Mouse (Mus musculus): Measurements from ENCODE around the gene Sstr3.

Gene Sstr3

DNA sequence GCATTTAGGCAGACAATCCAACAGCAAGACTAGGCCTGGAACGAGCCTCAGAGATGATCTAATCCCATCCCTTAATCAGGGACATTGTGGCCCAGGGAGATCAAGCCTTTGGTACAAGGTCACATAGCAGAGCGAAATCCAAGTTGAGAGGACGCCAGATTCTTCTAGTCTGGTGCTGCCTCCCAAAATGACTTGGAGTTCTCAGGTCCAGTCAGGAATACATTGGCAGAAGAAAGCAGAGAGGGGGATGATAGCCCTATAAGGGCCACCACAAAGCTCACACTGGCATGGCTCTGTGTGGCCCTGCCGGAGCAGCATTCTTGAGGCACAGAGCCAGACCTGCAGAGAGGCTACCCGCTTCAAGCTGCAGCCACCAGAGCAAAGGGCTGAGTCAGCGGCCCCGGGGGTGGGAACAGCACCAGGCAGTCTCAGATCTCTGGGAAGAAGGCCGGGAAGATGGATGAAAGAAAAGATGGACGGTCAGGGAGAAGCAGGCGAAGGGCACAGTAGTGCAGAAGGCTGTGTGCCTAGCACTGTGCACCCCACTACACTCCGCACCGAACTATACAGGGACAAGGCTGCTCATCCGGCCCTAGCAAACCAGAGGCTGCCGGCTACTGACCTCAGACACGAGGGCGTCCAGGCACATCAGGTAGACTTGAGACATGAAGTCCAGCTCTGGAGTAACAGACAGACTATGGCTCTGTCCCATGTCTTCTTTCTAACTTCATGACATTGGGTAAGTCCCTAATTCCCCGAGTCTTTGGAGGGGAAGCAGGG, 13.6 kb downstream of the Sstr3 start, which contains the start of gene C1qtnf6:
TSS of gene C1qtnf6 (minus strand) at position 746 of the 780 bp plus-strand sequence.
- DNase-seq (ENCODE audit: low spot score in 2 of 2): no peak

- no peak for DNase-seq (ENCODE audit: low spot score in 2 of 2)
These were observed 14.3 kb downstream of the Sstr3 start for GRCm38 (mm10) chr15:78530141-78530540.

- peak; percentile 57 to 67 for DNase-seq (ENCODE audit: low spot score in 2 of 2)
These were observed 15.0 kb downstream of the Sstr3 start for GRCm38 (mm10) chr15:78529428-78529990.

- no peak for DNase-seq (ENCODE audit: low spot score in 2 of 2)
These were observed 15.6 kb downstream of the Sstr3 start for GRCm38 (mm10) chr15:78528726-78529411.

DNA sequence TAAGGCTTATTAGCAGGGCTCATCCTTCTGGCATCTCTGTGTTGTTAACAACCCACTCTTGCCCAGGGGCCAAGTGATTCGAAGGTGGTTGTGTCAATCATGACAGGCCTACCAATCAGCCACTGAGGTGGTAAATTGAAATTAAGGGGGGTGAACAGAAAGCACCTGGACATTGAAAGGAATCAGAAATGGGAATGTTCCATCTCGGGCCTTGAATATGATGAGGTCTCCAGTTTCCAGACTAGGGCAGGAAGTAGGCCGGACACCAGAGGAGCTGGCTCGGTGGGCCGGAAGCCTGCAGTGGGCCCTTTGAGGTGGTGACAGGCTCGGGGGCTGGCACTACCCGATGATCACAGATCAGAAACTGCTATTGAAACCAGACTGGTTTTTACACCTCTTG, 16.5 kb downstream of the Sstr3 start:
- no peak for DNase-seq (ENCODE audit: low spot score in 2 of 2)

- no peak for DNase-seq (ENCODE audit: low spot score in 2 of 2)
These were observed 20.3 kb downstream of the Sstr3 start for GRCm38 (mm10) chr15:78524163-78524562.

DNA sequence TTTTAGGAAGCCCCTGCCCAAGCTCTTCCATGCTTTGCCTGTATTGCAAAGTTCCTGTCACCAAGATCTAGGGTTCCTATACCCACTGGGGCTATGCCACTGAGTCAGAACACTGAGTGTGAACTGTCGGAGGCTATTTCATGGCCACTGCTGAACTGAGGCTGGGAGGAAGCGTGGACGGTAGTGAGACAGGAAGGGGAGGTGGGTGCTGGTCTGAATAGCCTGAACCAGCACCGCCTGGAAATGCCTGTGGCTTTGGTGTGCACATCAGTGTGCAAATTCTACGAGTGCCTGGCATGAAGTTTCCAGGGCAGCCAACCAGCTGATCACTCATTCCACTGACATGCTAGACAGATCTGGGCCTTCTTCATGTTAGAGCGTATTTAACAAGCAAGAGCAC, 22.6 kb downstream of the Sstr3 start:
- DNase-seq (ENCODE audit: low spot score in 2 of 2): no peak

GRCm38 (mm10) chr15:78521331-78521730, 23.2 kb downstream of the Sstr3 start:
- no peak for DNase-seq (ENCODE audit: low spot score in 2 of 2)

- no peak for DNase-seq (ENCODE audit: low spot score in 2 of 2)
These were observed 24.3 kb downstream of the Sstr3 start for GRCm38 (mm10) chr15:78520112-78520715.

DNA sequence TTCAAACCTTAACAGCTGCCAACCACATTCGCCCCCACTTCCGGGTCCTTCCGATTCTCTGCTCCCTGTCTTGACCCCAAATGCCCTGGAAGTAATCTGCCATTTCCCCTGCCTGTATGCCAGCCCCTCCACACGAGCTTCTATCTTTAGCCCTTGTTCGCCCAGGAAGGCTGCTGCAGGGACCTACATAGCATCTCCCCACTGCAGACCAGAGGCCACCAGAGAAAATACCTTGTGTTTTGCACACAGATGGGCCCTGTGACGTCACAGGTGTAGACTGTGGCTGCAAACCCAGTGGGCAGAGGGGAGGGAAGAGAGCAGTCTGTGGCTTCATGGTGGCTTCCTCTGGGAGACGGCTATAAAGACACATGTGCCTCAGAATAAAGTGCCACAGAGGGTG, 26.3 kb downstream of the Sstr3 start:
- no peak for DNase-seq (ENCODE audit: low spot score in 2 of 2)

DNA sequence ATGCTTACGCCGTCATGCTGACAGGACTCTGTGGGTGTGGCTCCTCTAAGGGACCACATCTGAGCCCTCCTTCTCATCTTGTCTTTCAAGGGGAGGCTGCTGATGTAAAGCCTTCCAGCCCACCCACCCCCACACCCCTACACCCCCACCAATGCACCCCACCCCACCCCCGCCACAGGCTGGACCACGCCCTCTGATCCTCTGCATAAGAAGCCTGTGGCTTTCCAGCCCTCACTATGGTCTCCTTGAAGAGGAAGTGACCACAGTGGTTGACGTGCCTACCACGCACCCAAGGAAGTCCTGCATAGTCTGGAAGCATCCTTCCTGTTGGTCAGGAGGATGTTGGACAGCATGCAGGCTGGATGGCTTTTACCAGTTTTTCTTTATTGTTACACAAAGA, 28.7 kb downstream of the Sstr3 start:
- DNase-seq (ENCODE audit: low spot score in 2 of 2): no peak

DNA sequence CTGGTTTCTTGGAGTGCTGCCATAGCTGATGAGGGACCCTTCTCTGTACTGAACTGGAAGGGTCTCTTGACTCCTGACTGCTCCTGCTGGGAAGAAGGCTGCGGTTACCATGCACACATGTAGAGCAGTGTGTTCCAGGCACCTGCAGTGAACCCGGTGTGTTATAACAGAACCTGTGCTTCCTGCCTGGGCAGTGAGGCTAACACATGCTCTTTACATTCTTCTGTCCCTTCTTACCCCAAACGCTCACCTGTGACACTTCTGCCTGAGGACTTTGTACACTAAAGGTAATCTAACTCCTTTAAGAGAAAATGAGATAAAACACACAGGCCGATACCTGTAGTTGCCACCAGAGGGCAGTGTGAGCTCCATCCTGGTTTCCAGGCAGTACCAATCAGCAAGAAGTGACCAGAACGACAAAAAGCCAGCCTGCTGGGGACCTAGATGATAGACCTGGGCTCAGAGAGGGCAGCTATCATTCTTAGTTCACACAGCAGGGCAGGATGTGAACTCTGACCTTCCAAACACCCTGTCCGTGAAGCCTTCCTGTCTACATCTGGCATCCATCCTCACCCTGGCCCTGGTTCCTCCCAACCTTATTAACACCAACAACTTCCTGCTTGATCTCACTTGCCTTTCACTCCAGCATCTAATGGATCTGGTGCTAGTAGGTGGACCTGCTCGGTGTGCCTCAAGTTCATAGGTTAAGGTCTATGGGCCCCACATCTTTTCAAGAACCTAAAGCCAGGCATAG, 29.9 kb downstream of the Sstr3 start:
- peak; percentile 42 to 54 for DNase-seq (ENCODE audit: low spot score in 2 of 2)

- no peak for DNase-seq (ENCODE audit: low spot score in 2 of 2)
These were observed 31.5 kb downstream of the Sstr3 start for GRCm38 (mm10) chr15:78513019-78513418.

GRCm38 (mm10) chr15:78511951-78512350, 32.5 kb downstream of the Sstr3 start:
- no peak for DNase-seq (ENCODE audit: low spot score in 2 of 2)

DNA sequence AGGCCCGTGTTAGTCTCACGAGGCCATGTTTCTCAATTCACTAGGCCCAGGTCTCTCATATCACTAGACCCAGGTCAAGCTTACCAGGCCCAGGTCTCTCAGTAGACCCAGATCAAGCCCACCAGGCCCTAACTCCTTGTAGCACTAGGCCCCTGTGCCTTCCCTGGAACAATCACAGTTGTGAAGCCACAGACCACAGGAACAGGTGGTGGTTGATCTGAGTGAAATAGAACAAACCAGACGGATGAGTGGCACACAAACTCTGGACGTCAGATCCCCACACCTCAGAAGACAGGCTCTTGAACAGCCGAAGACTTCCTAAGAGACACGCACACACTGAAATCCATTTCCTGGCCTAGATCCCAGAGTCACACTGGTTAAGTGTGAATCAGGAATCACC, 33.7 kb downstream of the Sstr3 start:
- DNase-seq (ENCODE audit: low spot score in 2 of 2): no peak

- no peak for DNase-seq (ENCODE audit: low spot score in 2 of 2)
These were observed 34.3 kb downstream of the Sstr3 start for GRCm38 (mm10) chr15:78510121-78510576.

- no peak for DNase-seq (ENCODE audit: low spot score in 2 of 2)
These were observed 35.1 kb downstream of the Sstr3 start for GRCm38 (mm10) chr15:78509297-78509899.

- DNase-seq (ENCODE audit: low spot score in 2 of 2): no peak
These were observed 36.0 kb downstream of the Sstr3 start for GRCm38 (mm10) chr15:78508443-78508842.

GRCm38 (mm10) chr15:78505541-78505940, 38.9 kb downstream of the Sstr3 start:
- no peak for DNase-seq (ENCODE audit: low spot score in 2 of 2)

DNA sequence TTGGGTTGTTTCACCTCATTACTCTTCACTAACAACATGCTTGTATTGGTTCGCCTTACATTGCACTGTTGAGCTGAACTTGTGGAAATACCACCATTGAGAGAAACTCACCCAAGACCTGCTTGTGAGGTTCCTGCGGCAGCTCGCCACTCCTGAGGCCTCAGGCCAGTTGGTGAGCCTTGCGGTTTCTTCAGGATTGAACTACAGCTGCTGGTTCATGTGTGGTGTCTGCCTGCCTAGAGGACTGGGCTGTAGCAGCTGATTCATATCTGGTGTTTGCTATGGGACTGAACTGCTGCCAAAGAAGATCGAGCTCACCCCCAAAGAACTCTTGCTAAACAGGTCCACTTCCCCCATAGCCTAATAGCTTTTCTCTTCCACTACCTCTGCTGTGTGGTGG, 39.7 kb downstream of the Sstr3 start:
- DNase-seq (ENCODE audit: low spot score in 2 of 2): no peak

GRCm38 (mm10) chr15:78504013-78504412, 40.5 kb downstream of the Sstr3 start:
- no peak for DNase-seq (ENCODE audit: low spot score in 2 of 2)

Data from right cerebral cortex, postnatal 36 days (tissue).